Mouse (Mus musculus) hindbrain, embryonic 13.5 days (tissue): ENCODE measurements around the gene Stap2. TPM values are rescaled to one million over a fixed set of nuclear protein-coding genes. Genes with fewer than 3 reads are reported as not detected.

ENCODE experiments used
- ATAC-seq: fragments of 200-750 bp; cut with Nextera tagmentation; 2 replicates; pipeline ENCODE4 v1.8.0; 2017; ENCODE audit warnings: moderate TSS enrichment; ENCODE audit not compliant: low FRiP score
- H3K27ac ChIP-seq: fragments of 300-500 bp; sonication (generic); 2 replicates; pipeline ENCODE4 v1.5.1; 2015; ENCODE audit warnings: inconsistent platforms, mild to moderate bottlenecking, moderate library complexity
- H3K27me3 ChIP-seq: fragments of 300-500 bp; sonication (generic); 2 replicates; pipeline ENCODE4 v1.6.1; 2015; ENCODE audit warnings: mild to moderate bottlenecking, inconsistent platforms
- H3K36me3 ChIP-seq: fragments of 300-500 bp; sonication (generic); 2 replicates; pipeline ENCODE4 v1.6.1; 2015; ENCODE audit warnings: mild to moderate bottlenecking, inconsistent platforms
- H3K4me1 ChIP-seq: fragments of 300-500 bp; sonication (generic); replicated peaks from 2 replicates; pipeline ENCODE4 v1.6.1; 2015; ENCODE audit warnings: inconsistent platforms
- H3K4me2 ChIP-seq: fragments of 300-500 bp; sonication (generic); 2 replicates; pipeline ENCODE4 v1.6.1; 2015; ENCODE audit warnings: inconsistent platforms, mild to moderate bottlenecking, moderate library complexity
- H3K4me3 ChIP-seq: fragments of 300-500 bp; sonication (generic); 2 replicates; pipeline ENCODE4 v1.5.1; 2015; ENCODE audit warnings: mild to moderate bottlenecking, inconsistent platforms
- H3K9ac ChIP-seq: fragments of 300-500 bp; sonication (generic); 2 replicates; pipeline ENCODE4 v1.6.1; 2015; ENCODE audit warnings: mild to moderate bottlenecking, inconsistent platforms
- H3K9me3 ChIP-seq: fragments of 300-500 bp; sonication (generic); 2 replicates; pipeline ENCODE4 v1.6.1; 2016; ENCODE audit warnings: inconsistent platforms
- WGBS: fragments of 180-500 bp; shearing (Covaris S2); methylation state at CpG from one replicate; pipeline ENCODE4 v1.1.7; 2015; 5-methylcytosine and 5-hydroxymethylcytosine counted together
- polyA plus RNA-seq: library from polyadenylated mRNA; unstranded; fragments of >200 nt; fragmentation: Nextera tagmentation; extraction: Ambion mirVana; gene quantifications from 2 replicates; pipeline ENCODE4 v1.2.1, GENCODE M21; 2015

Gene Stap2
- polyA plus RNA-seq, 1 experiment from 2014 or later, result 5.8 TPM

GRCm38 (mm10) chr17:55952447-55953027 is 52.8 kb downstream of the Stap2 start, which contains the start of gene Ebi3:
Ebi3 (plus strand) TSS chr17:55952640.
- no peak for ATAC-seq
- Histone ChIP-seq H3K27ac (no peak within 1 kb of the TSS), H3K4me1 (peaks cover 21% of the 10 kb centered on the region), H3K9me3 (no peaks in the 10 kb centered on the region), H3K36me3 (no peaks in the 10 kb centered on the region), H3K4me2 (no peak within 1 kb of the TSS), H3K27me3 (peaks cover 26% of the 10 kb centered on the region), H3K4me3 (no peak within 1 kb of the TSS), H3K9ac (peak within 1 kb of the TSS; percentile 39; the same call in 1 of the 2 replicates)
- 83% methylated on average over 6 of the region's 6 CpGs for WGBS

- H3K36me3 ChIP-seq, result no peaks in the 10 kb centered on the region
- H3K4me3 ChIP-seq, result no peak overlapping the region
- peaks cover 17% of the 10 kb centered on the region for H3K4me1 ChIP-seq
- no peaks in the 10 kb centered on the region for H3K9me3 ChIP-seq
- peaks cover 26% of the 10 kb centered on the region for H3K27me3 ChIP-seq
- ATAC-seq, result no peak
- H3K4me2 ChIP-seq, result no peak overlapping the region
- H3K9ac ChIP-seq, result peak overlapping the region; percentile 39; the same call in 1 of the 2 replicates
- no peak overlapping the region for H3K27ac ChIP-seq
Measured at GRCm38 (mm10) chr17:55952041-55952440, 53.3 kb downstream of the Stap2 start.

GRCm38 (mm10) chr17:55950601-55951000 is 54.8 kb downstream of the Stap2 start:
- WGBS, result 80% methylated on average over 9 of the region's 9 CpGs
- Histone ChIP-seq H3K4me1 (peaks cover 7% of the 10 kb centered on the region), H3K27me3 (peaks cover 26% of the 10 kb centered on the region)

GRCm38 (mm10) chr17:55949400-55949799 is 56.0 kb downstream of the Stap2 start, which contains the start of gene Zfp119b:
Zfp119b (minus strand) TSS chr17:55949500.
- ATAC-seq, result no peak
- peaks cover 10% of the 10 kb centered on the region for H3K4me1 ChIP-seq
- H3K4me3 ChIP-seq, result no peak within 1 kb of the TSS
- no peak within 1 kb of the TSS for H3K4me2 ChIP-seq
- H3K27ac ChIP-seq, result no peak within 1 kb of the TSS
- no peaks in the 10 kb centered on the region for H3K9me3 ChIP-seq
- no peaks in the 10 kb centered on the region for H3K36me3 ChIP-seq
- H3K9ac ChIP-seq, result no peak within 1 kb of the TSS
- WGBS, result 93% methylated on average over 2 of the region's 2 CpGs
- H3K27me3 ChIP-seq, result peaks cover 16% of the 10 kb centered on the region

More at GRCm38 (mm10) chr17:55950601-55951000, 54.8 kb downstream of the Stap2 start:
- Histone ChIP-seq H3K36me3 (no peaks in the 10 kb centered on the region), H3K9ac (no peak overlapping the region), H3K4me2 (no peak overlapping the region), H3K27ac (no peak overlapping the region), H3K4me3 (no peak overlapping the region), H3K9me3 (no peaks in the 10 kb centered on the region)
- ATAC-seq, result no peak

GRCm38 (mm10) chr17:55948647-55949046 is 56.7 kb downstream of the Stap2 start:
- Histone ChIP-seq H3K9me3 (no peaks in the 10 kb centered on the region), H3K27ac (no peak overlapping the region), H3K27me3 (0 out of 2 replicates have a peak, but pooled peaks cover 8% of the 10 kb centered on the region), H3K4me2 (no peak overlapping the region), H3K9ac (no peak overlapping the region), H3K4me3 (no peak overlapping the region), H3K36me3 (no peaks in the 10 kb centered on the region), H3K4me1 (peaks cover 12% of the 10 kb centered on the region)
- ATAC-seq, result no peak
- 93% methylated on average over 4 of the region's 4 CpGs for WGBS

Other genes with a start within 250 kb of the Stap2 start
- 11.9 and 12.1 TPM in 2 replicates for gene Zfp119a, start 126.7 kb downstream of the Stap2 start, polyA plus RNA-seq
- 14.5 and 15.3 TPM in 2 replicates for gene Zfp959, start 113.5 kb downstream of the Stap2 start, polyA plus RNA-seq
- 8.2 and 8.7 TPM in 2 replicates for gene Zfp119b, start 56.1 kb downstream of the Stap2 start, polyA plus RNA-seq
- gene Ebi3, start 52.9 kb downstream of the Stap2 start, polyA plus RNA-seq, result 5.0 and 6.8 TPM in 2 replicates
- gene Yju2, start 46.5 kb downstream of the Stap2 start, polyA plus RNA-seq, result 23.2 and 25.2 TPM in 2 replicates
- gene Shd, start 35.1 kb downstream of the Stap2 start, polyA plus RNA-seq, result 170 and 182 TPM in 2 replicates
- gene Fsd1, start 19.1 kb downstream of the Stap2 start, polyA plus RNA-seq, result 159 and 172 TPM in 2 replicates
- gene Mpnd, start 127 bp upstream of the Stap2 start, polyA plus RNA-seq, result 159 and 163 TPM in 2 replicates
- gene Sh3gl1, start 31.1 kb upstream of the Stap2 start, polyA plus RNA-seq, result 116 and 118 TPM in 2 replicates
- 6.1 and 6.9 TPM in 2 replicates for gene Chaf1a, start 34.9 kb upstream of the Stap2 start, polyA plus RNA-seq
- 77.2 and 86.0 TPM in 2 replicates for gene Ubxn6, start 69.4 kb upstream of the Stap2 start, polyA plus RNA-seq
- gene Hdgfl2, start 74.0 kb upstream of the Stap2 start, polyA plus RNA-seq, result 150 and 154 TPM in 2 replicates
- gene Plin4, start 104.2 kb upstream of the Stap2 start, polyA plus RNA-seq, result 0.10 TPM in 2 replicates
- gene Plin5, start 112.0 kb upstream of the Stap2 start, polyA plus RNA-seq, result 0.83 and 1.0 TPM in 2 replicates
- not detected in 2 replicates for gene Lrg1, start 116.4 kb upstream of the Stap2 start, polyA plus RNA-seq
- 10.5 and 11.7 TPM in 2 replicates for gene Sema6b, start 134.8 kb upstream of the Stap2 start, polyA plus RNA-seq
- 7.9 and 9.2 TPM in 2 replicates for gene Tnfaip8l1, start 156.9 kb upstream of the Stap2 start, polyA plus RNA-seq
- gene Mydgf, start 178.3 kb upstream of the Stap2 start, polyA plus RNA-seq, result 69.2 and 72.6 TPM in 2 replicates
- 24.5 and 26.5 TPM in 2 replicates for gene Dpp9, start 213.3 kb upstream of the Stap2 start, polyA plus RNA-seq